ENCODE assay signal across 23 mouse cellular contexts in the genomic region with DNA sequence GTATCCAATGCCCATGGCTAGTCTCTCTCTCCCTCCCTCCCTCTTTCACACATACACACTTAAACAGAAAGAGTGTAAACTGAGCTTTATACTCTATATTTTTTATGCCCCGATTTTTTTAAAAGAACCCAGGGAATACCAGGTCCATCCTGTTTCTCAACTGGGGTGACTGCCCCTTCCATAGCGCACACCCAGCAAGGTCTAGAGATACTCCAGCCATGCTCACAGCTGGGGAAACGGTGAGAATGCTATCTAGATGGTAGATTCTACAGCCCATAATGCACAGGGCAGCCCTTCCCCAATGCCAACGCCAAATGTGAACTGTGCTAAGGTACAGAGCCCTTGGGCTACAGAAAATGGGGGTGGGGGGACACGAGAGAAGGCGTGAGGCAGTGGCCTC.
"Had no signal": no experiment of that assay in that cellular context is flagged by ENCODE, and none has a peak within 500 bp of the region (broad histone marks: within the 10 kb centered on the region; RNA-seq: fewer than 3 reads in every experiment).

No protein-coding gene starts in this region.

- H3K4me3 ChIP-seq: heart, embryonic 10.5 days; heart, embryonic 12.5 days; hindbrain, embryonic 13.5 days; hindbrain, embryonic 15.5 days; limb, embryonic 12.5 days; liver, embryonic 13.5 days had no signal

- H3K9ac ChIP-seq: heart, embryonic 12.5 days; hindbrain, embryonic 13.5 days; hindbrain, embryonic 15.5 days; limb, embryonic 12.5 days; liver, embryonic 13.5 days had no signal

- H3K27ac ChIP-seq: heart, embryonic 10.5 days; hindbrain, embryonic 13.5 days; hindbrain, embryonic 15.5 days; hindbrain, postnatal 0 days; kidney, postnatal 0 days; limb, embryonic 12.5 days; liver, embryonic 13.5 days had no signal

- H3K4me2 ChIP-seq: heart, embryonic 12.5 days; hindbrain, embryonic 13.5 days; hindbrain, embryonic 15.5 days; limb, embryonic 12.5 days; liver, embryonic 11.5 days; liver, embryonic 13.5 days had no signal

- H3K36me3 ChIP-seq: heart, embryonic 10.5 days; heart, embryonic 12.5 days; hindbrain, embryonic 13.5 days; hindbrain, embryonic 15.5 days; limb, embryonic 12.5 days; liver, embryonic 13.5 days had no signal

- H3K9me3 ChIP-seq: heart, embryonic 10.5 days; heart, embryonic 12.5 days; hindbrain, embryonic 13.5 days; hindbrain, embryonic 15.5 days; limb, embryonic 12.5 days; liver, embryonic 13.5 days had no signal

- ATAC-seq: hindbrain, postnatal 0 days; intestine, embryonic 16.5 days had no signal

- H3K27me3 ChIP-seq: heart, embryonic 12.5 days; hindbrain, embryonic 13.5 days; hindbrain, embryonic 15.5 days; limb, embryonic 12.5 days; liver, embryonic 13.5 days had no signal

- DNase-seq: gastrocnemius, postnatal 14 days; gastrocnemius, postnatal 36 days; heart, adult 18-20 months; heart, postnatal 10 days; heart, postnatal 36 days; kidney, adult 11 months; kidney, adult 8-10 months; kidney, postnatal 14 days; kidney, postnatal 36 days; layer of hippocampus, adult 9-11 months; layer of hippocampus, postnatal 36 days; left cerebral cortex, postnatal 4 days; liver; liver, embryonic 13.5 days had no signal
